Mouse (Mus musculus): Measurements from ENCODE around the gene Mast4. TPM values are rescaled to one million over a fixed set of nuclear protein-coding genes. Genes with fewer than 3 reads are reported as not detected.
A peak's percentile ranks its signal among the peaks of the same experiment; 100 is the strongest.

Mast4 gene
- polyA plus RNA-seq, 1 experiment = 10.8 TPM

DNA sequence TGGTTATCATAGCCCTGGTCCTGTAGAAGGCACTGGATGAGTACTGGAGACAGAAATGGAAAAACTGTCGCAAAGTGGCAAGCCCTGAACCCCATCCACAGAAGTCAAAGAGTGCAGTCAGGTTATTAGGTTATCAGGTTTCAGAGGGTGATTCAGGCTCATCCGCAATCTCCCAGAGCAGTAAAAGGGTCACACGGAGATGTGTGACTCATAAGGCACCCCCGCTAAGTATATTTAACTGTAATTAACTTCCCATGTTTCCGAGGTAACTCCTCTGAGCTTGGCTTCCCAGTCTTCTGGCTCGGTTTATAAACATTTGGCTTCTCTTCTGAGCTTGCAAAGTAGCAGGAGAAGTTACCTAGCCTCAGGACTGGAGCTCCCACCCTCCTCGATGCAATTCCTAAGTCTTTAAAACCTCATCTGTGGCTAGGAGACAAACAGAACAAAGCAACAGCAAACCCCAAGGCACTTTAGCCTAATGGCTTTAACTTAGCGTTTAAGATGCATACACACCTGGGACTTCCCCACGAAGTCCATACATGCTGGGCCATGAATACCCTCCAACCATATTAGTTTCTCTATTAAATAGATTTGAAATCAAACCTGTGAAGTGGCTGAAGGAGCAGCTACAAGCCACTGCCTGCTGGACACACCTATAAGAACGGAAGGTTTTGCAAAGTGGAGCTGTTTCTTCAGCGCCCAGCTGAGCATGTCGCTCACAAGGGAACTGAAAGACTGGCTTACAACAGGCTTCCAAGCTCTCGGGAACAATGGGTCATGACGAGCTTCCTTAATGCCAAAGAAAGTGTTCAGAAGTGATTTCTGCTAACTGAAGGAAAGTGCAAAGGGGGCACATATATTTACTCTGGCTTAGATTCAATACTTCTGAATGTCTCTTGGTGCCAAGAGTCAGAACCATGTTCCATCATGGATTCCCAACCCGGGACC lies 439.7 kb downstream of the Mast4 start:
- TF ChIP-seq FOSL1 (IDR thresholded peaks at IDR 0.05; ENCODE audit: insufficient read depth, low read length, poor library complexity, severe bottlenecking) = peak; percentile 88
- no peak for TF ChIP-seq MYOG (IDR thresholded peaks at IDR 0.05; ENCODE audit: control insufficient read depth, extremely low read depth, insufficient read length)
- peak; percentile 52 for TF ChIP-seq MYOD1 (IDR thresholded peaks at IDR 0.05; ENCODE audit: control insufficient read depth, insufficient read length, low read depth)
- no peak for TF ChIP-seq USF1 (IDR thresholded peaks at IDR 0.05; ENCODE audit: low read depth)
- TF ChIP-seq CTCF (IDR thresholded peaks at IDR 0.05; ENCODE audit: control insufficient read depth, insufficient read depth, insufficient read length) = no peak
- no peak for TF ChIP-seq CEBPB (IDR thresholded peaks at IDR 0.05; ENCODE audit: low read depth)
- no peaks in the 10 kb centered on the region for H3K27me3 ChIP-seq (ENCODE audit: control insufficient read depth, insufficient read depth, insufficient read length)
- no peak overlapping the region for H3K4me3 ChIP-seq (ENCODE audit: insufficient read depth, poor library complexity, severe bottlenecking)
- peaks cover 14% of the 10 kb centered on the region for H3K36me3 ChIP-seq (ENCODE audit: control insufficient read depth, insufficient read depth)
- peaks cover 74% of the 10 kb centered on the region for H3K79me3 ChIP-seq (ENCODE audit: low read depth)
- H3K79me2 ChIP-seq (ENCODE audit: control insufficient read depth, insufficient read depth) = peaks cover 87% of the 10 kb centered on the region
- H3ac ChIP-seq (ENCODE audit: control insufficient read depth, insufficient read length, low read depth) = no peak overlapping the region

DNA sequence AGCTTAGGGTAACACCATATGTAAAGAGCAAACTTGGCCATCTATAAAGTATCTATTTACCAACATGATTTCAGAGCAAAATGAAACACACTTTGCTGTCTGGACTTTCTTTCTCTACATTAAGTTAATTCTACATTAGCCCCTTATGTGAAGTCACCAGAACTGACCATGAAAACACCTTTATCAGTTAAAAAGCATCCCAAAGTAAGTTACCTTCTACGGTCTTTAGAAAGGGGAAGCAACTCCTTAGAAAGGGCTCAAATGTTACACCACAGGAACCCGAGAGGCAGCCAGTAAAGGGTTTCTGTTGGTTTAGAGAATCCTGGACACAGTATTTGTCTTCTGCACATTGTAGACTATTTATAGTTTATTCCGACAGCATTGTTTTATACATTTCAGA lies 441.5 kb downstream of the Mast4 start:
- no peaks in the 10 kb centered on the region for H3K27me3 ChIP-seq (ENCODE audit: control insufficient read depth, insufficient read depth, insufficient read length)
- no peak overlapping the region for H3K4me3 ChIP-seq (ENCODE audit: insufficient read depth, poor library complexity, severe bottlenecking)
- H3ac ChIP-seq (ENCODE audit: control insufficient read depth, insufficient read length, low read depth) = no peak overlapping the region
- TF ChIP-seq MYOG (IDR thresholded peaks at IDR 0.05; ENCODE audit: control insufficient read depth, extremely low read depth, insufficient read length) = no peak
- TF ChIP-seq USF1 (IDR thresholded peaks at IDR 0.05; ENCODE audit: low read depth) = no peak
- TF ChIP-seq CTCF (IDR thresholded peaks at IDR 0.05; ENCODE audit: control insufficient read depth, insufficient read depth, insufficient read length) = no peak
- no peak for TF ChIP-seq MYOD1 (IDR thresholded peaks at IDR 0.05; ENCODE audit: control insufficient read depth, insufficient read length, low read depth)
- TF ChIP-seq CEBPB (IDR thresholded peaks at IDR 0.05; ENCODE audit: low read depth) = no peak
- no peak for TF ChIP-seq FOSL1 (IDR thresholded peaks at IDR 0.05; ENCODE audit: insufficient read depth, low read length, poor library complexity, severe bottlenecking)
- TF ChIP-seq MAX (IDR thresholded peaks at IDR 0.05) = no peak
- peaks cover 18% of the 10 kb centered on the region for H3K36me3 ChIP-seq (ENCODE audit: control insufficient read depth, insufficient read depth)
- H3K79me3 ChIP-seq (ENCODE audit: low read depth) = peaks cover 84% of the 10 kb centered on the region
- peaks cover 94% of the 10 kb centered on the region for H3K79me2 ChIP-seq (ENCODE audit: control insufficient read depth, insufficient read depth)

DNA sequence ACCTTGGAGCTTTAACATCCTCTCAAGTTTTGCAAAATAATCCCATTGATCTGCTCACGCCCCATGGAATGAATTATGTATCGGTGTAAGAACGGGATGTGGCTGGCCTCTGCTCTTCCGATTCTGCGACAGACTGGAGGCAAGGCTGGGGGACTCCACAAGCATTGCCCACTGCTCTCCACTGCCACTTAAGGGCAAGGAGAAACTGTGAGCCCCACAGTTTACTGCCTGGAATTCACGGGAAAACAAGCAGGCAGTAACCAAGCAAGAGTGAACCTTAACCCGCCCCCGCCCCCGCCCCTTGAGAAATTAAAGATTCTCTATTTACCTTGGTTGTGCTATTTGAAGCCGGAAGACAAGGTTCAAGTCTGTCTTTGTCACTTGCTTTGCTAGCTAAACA lies 444.3 kb downstream of the Mast4 start:
- no peak for TF ChIP-seq CEBPB (IDR thresholded peaks at IDR 0.05; ENCODE audit: low read depth)
- TF ChIP-seq CTCF (IDR thresholded peaks at IDR 0.05; ENCODE audit: control insufficient read depth, insufficient read depth, insufficient read length) = no peak
- TF ChIP-seq USF1 (IDR thresholded peaks at IDR 0.05; ENCODE audit: low read depth) = no peak
- no peak for TF ChIP-seq MYOD1 (IDR thresholded peaks at IDR 0.05; ENCODE audit: control insufficient read depth, insufficient read length, low read depth)
- Histone ChIP-seq H3K4me3 (ENCODE audit: insufficient read depth, poor library complexity, severe bottlenecking) (no peak overlapping the region), H3K79me2 (ENCODE audit: control insufficient read depth, insufficient read depth) (peaks cover 99% of the 10 kb centered on the region), H3K36me3 (ENCODE audit: control insufficient read depth, insufficient read depth) (peaks cover 20% of the 10 kb centered on the region), H3ac (ENCODE audit: control insufficient read depth, insufficient read length, low read depth) (no peak overlapping the region), H3K79me3 (ENCODE audit: low read depth) (peaks cover 89% of the 10 kb centered on the region), H3K27me3 (ENCODE audit: control insufficient read depth, insufficient read depth, insufficient read length) (no peaks in the 10 kb centered on the region)

DNA sequence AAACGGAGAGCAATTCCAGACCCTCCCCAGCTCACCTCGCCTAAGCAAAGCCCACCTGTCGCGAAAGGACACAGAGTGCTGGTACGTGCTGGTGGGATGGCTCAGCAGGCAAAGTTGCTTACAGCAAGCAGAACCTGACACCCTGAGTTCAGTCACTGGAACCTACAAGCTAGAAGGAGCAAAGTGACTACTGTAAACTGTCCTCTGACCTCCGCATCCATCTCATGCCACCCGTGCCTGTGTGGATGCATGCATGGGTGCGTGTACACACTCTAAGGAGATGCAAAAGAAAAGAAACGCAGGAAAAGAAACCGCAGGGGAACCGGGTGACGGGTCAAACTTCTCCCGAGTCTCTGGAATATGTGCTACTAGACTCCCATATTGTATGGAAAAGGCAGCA lies 444.8 kb downstream of the Mast4 start:
- Histone ChIP-seq H3K79me3 (ENCODE audit: low read depth) (peaks cover 88% of the 10 kb centered on the region), H3ac (ENCODE audit: control insufficient read depth, insufficient read length, low read depth) (no peak overlapping the region), H3K79me2 (ENCODE audit: control insufficient read depth, insufficient read depth) (peaks cover 99% of the 10 kb centered on the region), H3K36me3 (ENCODE audit: control insufficient read depth, insufficient read depth) (peaks cover 20% of the 10 kb centered on the region), H3K27me3 (ENCODE audit: control insufficient read depth, insufficient read depth, insufficient read length) (no peaks in the 10 kb centered on the region), H3K4me3 (ENCODE audit: insufficient read depth, poor library complexity, severe bottlenecking) (no peak overlapping the region)
- TF ChIP-seq CEBPB (IDR thresholded peaks at IDR 0.05; ENCODE audit: low read depth) = no peak
- TF ChIP-seq USF1 (IDR thresholded peaks at IDR 0.05; ENCODE audit: low read depth) = no peak
- TF ChIP-seq CTCF (IDR thresholded peaks at IDR 0.05; ENCODE audit: control insufficient read depth, insufficient read depth, insufficient read length) = no peak
- TF ChIP-seq MYOD1 (IDR thresholded peaks at IDR 0.05; ENCODE audit: control insufficient read depth, insufficient read length, low read depth) = no peak
- TF ChIP-seq FOSL1 (IDR thresholded peaks at IDR 0.05; ENCODE audit: insufficient read depth, low read length, poor library complexity, severe bottlenecking) = no peak
- no peak for TF ChIP-seq MAX (IDR thresholded peaks at IDR 0.05)
- no peak for TF ChIP-seq MYOG (IDR thresholded peaks at IDR 0.05; ENCODE audit: control insufficient read depth, extremely low read depth, insufficient read length)

DNA sequence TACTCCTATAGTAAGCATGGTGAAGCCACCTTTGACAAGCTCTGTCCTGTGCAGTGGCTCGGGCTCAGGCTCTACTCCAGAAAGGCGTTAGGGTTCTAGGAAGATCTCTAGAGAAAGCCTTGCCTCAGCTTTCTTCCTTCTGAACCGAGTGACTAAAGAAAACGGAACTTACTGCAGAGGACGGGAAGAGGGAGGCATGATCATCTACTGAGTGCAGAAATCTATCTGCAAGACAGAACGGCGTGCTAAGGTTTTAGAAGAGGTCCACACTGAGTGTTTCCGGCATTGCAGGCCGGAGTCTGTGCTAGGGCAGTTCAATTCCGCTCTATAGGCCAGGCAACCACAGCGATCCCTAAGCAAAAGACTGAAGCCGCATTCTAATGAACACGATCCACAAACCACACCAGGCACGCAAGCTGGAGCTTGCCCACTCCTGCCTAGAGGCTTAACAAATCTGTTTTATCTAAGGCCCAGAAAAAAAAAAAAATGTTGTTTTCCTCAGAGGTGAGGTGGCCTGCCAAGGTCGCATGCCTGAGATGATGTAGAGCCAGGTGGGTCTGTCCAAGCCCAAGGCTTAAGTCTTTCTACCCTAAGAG lies 445.3 kb downstream of the Mast4 start:
- no peak overlapping the region for H3ac ChIP-seq (ENCODE audit: control insufficient read depth, insufficient read length, low read depth)
- H3K79me3 ChIP-seq (ENCODE audit: low read depth) = peaks cover 91% of the 10 kb centered on the region
- peaks cover 20% of the 10 kb centered on the region for H3K36me3 ChIP-seq (ENCODE audit: control insufficient read depth, insufficient read depth)
- no peak overlapping the region for H3K4me3 ChIP-seq (ENCODE audit: insufficient read depth, poor library complexity, severe bottlenecking)
- peaks cover 100% of the 10 kb centered on the region for H3K79me2 ChIP-seq (ENCODE audit: control insufficient read depth, insufficient read depth)
- H3K27me3 ChIP-seq (ENCODE audit: control insufficient read depth, insufficient read depth, insufficient read length) = no peaks in the 10 kb centered on the region
- TF ChIP-seq USF1 (IDR thresholded peaks at IDR 0.05; ENCODE audit: low read depth) (no peak), CTCF (IDR thresholded peaks at IDR 0.05; ENCODE audit: control insufficient read depth, insufficient read depth, insufficient read length) (no peak), CEBPB (IDR thresholded peaks at IDR 0.05; ENCODE audit: low read depth) (no peak), FOSL1 (IDR thresholded peaks at IDR 0.05; ENCODE audit: insufficient read depth, low read length, poor library complexity, severe bottlenecking) (no peak), MAX (IDR thresholded peaks at IDR 0.05) (no peak), MYOD1 (IDR thresholded peaks at IDR 0.05; ENCODE audit: control insufficient read depth, insufficient read length, low read depth) (no peak), MYOG (IDR thresholded peaks at IDR 0.05; ENCODE audit: control insufficient read depth, extremely low read depth, insufficient read length) (no peak)

All from C2C12 (cell line).